Comparison of ENCODE assay signal across 26 mouse cellular contexts in the genomic region with DNA sequence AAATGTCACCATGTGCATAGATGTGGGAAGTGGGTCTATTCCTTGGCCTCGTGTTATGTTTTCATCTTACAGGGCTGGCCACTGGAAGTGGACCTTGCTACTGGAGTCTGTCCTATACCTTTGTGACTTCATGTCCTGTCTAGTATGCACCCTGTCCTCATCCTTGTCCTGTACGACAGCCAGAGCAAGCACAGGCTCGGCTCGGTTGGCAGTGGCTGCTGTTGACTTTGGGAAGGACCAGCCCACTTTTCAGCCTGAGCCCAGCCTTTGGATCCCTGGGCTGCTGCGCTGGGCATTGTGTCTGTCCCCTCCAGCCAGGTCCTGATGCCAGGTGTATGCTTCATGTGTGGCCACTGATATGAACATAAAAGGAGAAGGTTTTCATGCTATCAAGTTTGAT. TPM values are rescaled to one million over a fixed set of nuclear protein-coding genes. Genes with fewer than 3 reads are reported as not detected.
DNase-seq lines count a peak whose midpoint lies in the region; ATAC-seq lines count a peak whose summit lies in the region.
"Had no signal": no experiment of that assay in that cellular context is flagged by ENCODE, and none has a peak within 500 bp of the region (broad histone marks: within the 10 kb centered on the region; RNA-seq: fewer than 3 reads in every experiment).

No protein-coding gene starts in this region.

- no peaks in the 10 kb centered on the region for H3K9me3 ChIP-seq in liver, embryonic 12.5 days (replicated peaks)
- H3K9me3 ChIP-seq in stomach, embryonic 15.5 days, result no peaks in the 10 kb centered on the region
- H3K9me3 ChIP-seq: embryonic facial prominence, embryonic 12.5 days; forebrain, embryonic 12.5 days; limb, embryonic 13.5 days; lung, embryonic 15.5 days; midbrain, embryonic 15.5 days; neural tube, embryonic 12.5 days had no signal

- 68% methylated on average over 5 of the region's 5 CpGs for WGBS in liver, embryonic 12.5 days (ENCODE audit: insufficient replicate concordance)
- 75% methylated on average over 5 of the region's 5 CpGs for WGBS in stomach, embryonic 15.5 days

- H3K27ac ChIP-seq in liver, embryonic 12.5 days, result no peak overlapping the region
- no peak overlapping the region for H3K27ac ChIP-seq in stomach, embryonic 15.5 days
- H3K27ac ChIP-seq: embryonic facial prominence, embryonic 12.5 days; forebrain, embryonic 12.5 days; hindbrain, postnatal 0 days; layer of hippocampus, adult 2 months; limb, embryonic 13.5 days; lung, embryonic 15.5 days; macrophage; midbrain, embryonic 15.5 days; neural tube, embryonic 12.5 days had no signal

- no peaks in the 10 kb centered on the region for H3K27me3 ChIP-seq in liver, embryonic 12.5 days (replicated peaks)
- no peaks in the 10 kb centered on the region for H3K27me3 ChIP-seq in stomach, embryonic 15.5 days (replicated peaks)
- H3K27me3 ChIP-seq: embryonic facial prominence, embryonic 12.5 days; forebrain, embryonic 12.5 days; limb, embryonic 13.5 days; lung, embryonic 15.5 days; midbrain, embryonic 15.5 days; neural tube, embryonic 12.5 days had no signal

- DNase-seq in cerebellum, postnatal 10 days, result peak; percentile 37 to 48
- DNase-seq in cerebellum, postnatal 4 days (ENCODE audit: low spot score in 2 of 2), result no peak
- DNase-seq in heart, postnatal 10 days, result peak; percentile 39 to 66
- no peak for DNase-seq in heart, postnatal 25 days (ENCODE audit: low spot score)
- DNase-seq in layer of hippocampus, adult 9-10 months (ENCODE audit: low spot score), result no peak
- DNase-seq in retina, embryonic 14.5 days (ENCODE audit: low spot score), result no peak
- DNase-seq: cerebellum, adult 11 months; cerebellum, adult 9-11 months; kidney, adult 9 months; kidney, postnatal 14 days; right cerebral cortex, postnatal 25 days; spleen, adult 18-20 months; thymus, postnatal 25 days had no signal

- H3K4me2 ChIP-seq in liver, embryonic 12.5 days, result no peak overlapping the region
- no peak overlapping the region for H3K4me2 ChIP-seq in stomach, embryonic 15.5 days
- H3K4me2 ChIP-seq: embryonic facial prominence, embryonic 12.5 days; forebrain, embryonic 12.5 days; limb, embryonic 13.5 days; lung, embryonic 15.5 days; midbrain, embryonic 15.5 days; neural tube, embryonic 12.5 days had no signal

- peak; percentile 46 for ATAC-seq in liver, embryonic 12.5 days
- 0 out of 2 replicates have a peak, but pooled peaks have one; percentile 19 for ATAC-seq in stomach, embryonic 15.5 days (ENCODE audit: insufficient read depth, low FRiP score, low read depth)
- ATAC-seq: CD4-positive, CD25-positive, alpha-beta regulatory T cell, adult 4 months; hindbrain, postnatal 0 days; intestine, embryonic 16.5 days; midbrain, embryonic 15.5 days had no signal

- no peak overlapping the region for H3K9ac ChIP-seq in liver, embryonic 12.5 days
- H3K9ac ChIP-seq in stomach, embryonic 15.5 days, result no peak overlapping the region
- H3K9ac ChIP-seq: embryonic facial prominence, embryonic 12.5 days; forebrain, embryonic 12.5 days; limb, embryonic 13.5 days; lung, embryonic 15.5 days; midbrain, embryonic 15.5 days; neural tube, embryonic 12.5 days had no signal

- H3K4me1 ChIP-seq in liver, embryonic 12.5 days, result peaks cover 32% of the 10 kb centered on the region
- H3K4me1 ChIP-seq in stomach, embryonic 15.5 days, result no peaks in the 10 kb centered on the region
- H3K4me1 ChIP-seq: embryonic facial prominence, embryonic 12.5 days; limb, embryonic 13.5 days; lung, embryonic 15.5 days had no signal

- H3K4me3 ChIP-seq in liver, embryonic 12.5 days, result no peak overlapping the region
- no peak overlapping the region for H3K4me3 ChIP-seq in stomach, embryonic 15.5 days (replicated peaks)
- H3K4me3 ChIP-seq: embryonic facial prominence, embryonic 12.5 days; forebrain, embryonic 12.5 days; layer of hippocampus, adult 2 months; limb, embryonic 13.5 days; lung, embryonic 15.5 days; midbrain, embryonic 15.5 days; neural tube, embryonic 12.5 days had no signal

- intact Hi-C loops in heart, postnatal 10 days (cut with DNase I), result no loop called here
- intact Hi-C loops in heart, postnatal 25 days (cut with DNase I), result no loop called here

- peaks cover 85% of the 10 kb centered on the region for H3K36me3 ChIP-seq in liver, embryonic 12.5 days
- H3K36me3 ChIP-seq in stomach, embryonic 15.5 days, result no peaks in the 10 kb centered on the region
- H3K36me3 ChIP-seq: midbrain, embryonic 15.5 days had no signal

RNA-seq across cellular contexts. Expression of a gene that starts 30.7 kb away (rescaled TPM):
- 1 to 10 TPM; 1.1 TPM for total RNA-seq in heart, postnatal 10 days (2021)
- total RNA-seq in heart, postnatal 25 days (2021), result under 1 TPM; 0.34 TPM
- polyA plus RNA-seq in liver, embryonic 12.5 days (2016; fragmentation: Nextera tagmentation; extraction: Ambion mirVana), result 43.3 and 44.1 TPM in 2 replicates
- polyA plus RNA-seq in stomach, embryonic 15.5 days (2015; fragmentation: Nextera tagmentation; extraction: Ambion mirVana), result 5.2 and 9.3 TPM in 2 replicates
- polyA plus RNA-seq: hindbrain, postnatal 0 days; macrophage had no signal

RNA-seq across cellular contexts. Expression of a gene that starts 45.9 kb away (rescaled TPM):
- 10 to 100 TPM; 32.3 to 52.6 TPM for total RNA-seq in heart, postnatal 10 days (2021)
- 10 to 100 TPM; 34.5 to 43.8 TPM for total RNA-seq in heart, postnatal 25 days (2021)
- 0.07 TPM in 1 of 2 replicates, not detected in the other for polyA plus RNA-seq in liver, embryonic 12.5 days (2016; fragmentation: Nextera tagmentation; extraction: Ambion mirVana)
- 1.8 and 2.1 TPM in 2 replicates for polyA plus RNA-seq in stomach, embryonic 15.5 days (2015; fragmentation: Nextera tagmentation; extraction: Ambion mirVana)
- polyA plus RNA-seq: CD4-positive, CD25-positive, alpha-beta regulatory T cell, adult 4 months had no signal

Comparison
In these comparisons a context has a peak if more than half of its experiments do, and no peak if none do; other contexts are left out.
1. DNase-seq: peak in cerebellum, postnatal 10 days (2 of 2) and heart, postnatal 10 days (2 of 2); none in cerebellum, postnatal 4 days (0 of 2), heart, postnatal 25 days (single experiment), layer of hippocampus, adult 9-10 months (single experiment) and retina, embryonic 14.5 days (single experiment).